Mouse (Mus musculus) kidney, adult 2 months (tissue): ENCODE results near the gene C2cd4a.

Experiments
- CTCF ChIP-seq: fragments of 200-500 bp; conservative IDR thresholded peaks from 2 replicates; pipeline ENCODE4 v1.5.1; 2011; ENCODE audit warnings: low read depth, mild to moderate bottlenecking, control low read depth, low read length, moderate library complexity, mixed read lengths; ENCODE audit not compliant: insufficient read depth, insufficient read length
- POLR2A ChIP-seq: fragments of 200-500 bp; IDR thresholded peaks from one replicate; pipeline ENCODE4 v1.6.1; 2011; ENCODE audit warnings: low read depth, low read length, control low read depth

DNA sequence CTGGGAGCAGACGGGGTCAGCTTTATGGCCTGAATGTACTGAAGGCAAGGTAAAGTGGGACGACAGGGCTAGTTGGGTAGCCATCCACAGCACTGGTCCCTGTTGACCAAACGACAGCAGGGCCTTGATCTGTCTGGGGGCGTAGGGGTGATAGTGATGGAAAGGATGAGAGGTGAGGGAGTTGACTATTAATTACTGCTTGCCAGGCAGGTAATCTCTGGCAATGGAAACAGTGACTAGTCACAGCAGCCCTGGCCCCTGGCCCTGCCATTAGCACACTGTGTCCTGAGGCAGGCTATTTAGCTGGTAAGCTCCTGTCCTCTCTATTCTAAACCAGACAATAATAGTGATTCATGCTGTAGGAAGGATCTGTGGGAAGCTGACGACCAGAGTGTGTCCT, 39.7 kb downstream of the C2cd4a start:
- TF ChIP-seq CTCF (no peak), POLR2A (no peak)
